Mouse (Mus musculus): Measurements from ENCODE around the gene Itsn1. TPM values are rescaled to one million over a fixed set of nuclear protein-coding genes. Genes with fewer than 3 reads are reported as not detected.

Gene Itsn1
- polyA plus RNA-seq, 1 experiment from 2014 or later = 27.6 TPM

DNA sequence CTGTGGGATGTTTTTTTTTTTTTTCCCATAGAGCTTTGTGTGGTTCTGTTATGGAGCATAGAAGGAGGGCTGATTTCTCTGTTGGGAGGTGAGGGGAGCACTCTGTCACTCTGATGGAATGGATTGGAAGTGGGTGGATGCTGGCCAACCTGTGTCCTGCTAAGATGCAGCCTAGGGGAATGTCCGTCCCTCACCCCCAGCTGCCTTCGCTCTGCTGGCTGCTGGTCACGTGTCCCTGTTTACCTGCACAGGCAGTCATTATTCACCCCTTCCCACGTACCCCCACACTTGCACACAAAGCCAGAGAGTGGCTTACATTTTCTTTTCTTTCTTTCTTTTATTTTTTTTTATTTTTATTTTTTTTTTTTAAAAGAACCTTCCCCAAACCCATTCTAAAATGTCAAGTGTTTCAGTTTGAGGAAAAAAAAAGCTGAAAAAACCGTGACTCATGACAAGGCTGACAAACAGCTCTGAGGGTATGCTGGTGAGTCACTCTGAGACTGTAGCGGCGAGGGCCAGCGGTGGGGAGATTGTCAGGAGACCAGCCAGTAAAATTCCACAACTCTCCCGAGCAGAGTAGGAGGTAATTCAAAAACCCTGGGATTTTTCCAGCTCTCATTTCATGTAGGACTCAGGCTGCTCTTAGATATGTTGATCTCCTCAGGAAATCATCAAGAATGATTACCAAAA, 233.3 kb downstream of the Itsn1 start:
- Histone ChIP-seq H3K4me3 (replicated peaks) (no peak overlapping the region), H3K4me2 (peak overlapping the region; percentile 40), H3K27ac (peak overlapping the region; percentile 70), H3K9ac (no peak overlapping the region), H3K36me3 (no peaks in the 10 kb centered on the region), H3K9me3 (replicated peaks) (peaks cover 4% of the 10 kb centered on the region; the same call in 1 of the 2 replicates), H3K4me1 (peaks cover 19% of the 10 kb centered on the region), H3K27me3 (no peaks in the 10 kb centered on the region)
- peak; percentile 70; the same call in 1 of the 2 replicates for ATAC-seq (replicated peaks; ENCODE audit: low FRiP score)
- 16% methylated on average over 9 of the region's 9 CpGs for WGBS

DNA sequence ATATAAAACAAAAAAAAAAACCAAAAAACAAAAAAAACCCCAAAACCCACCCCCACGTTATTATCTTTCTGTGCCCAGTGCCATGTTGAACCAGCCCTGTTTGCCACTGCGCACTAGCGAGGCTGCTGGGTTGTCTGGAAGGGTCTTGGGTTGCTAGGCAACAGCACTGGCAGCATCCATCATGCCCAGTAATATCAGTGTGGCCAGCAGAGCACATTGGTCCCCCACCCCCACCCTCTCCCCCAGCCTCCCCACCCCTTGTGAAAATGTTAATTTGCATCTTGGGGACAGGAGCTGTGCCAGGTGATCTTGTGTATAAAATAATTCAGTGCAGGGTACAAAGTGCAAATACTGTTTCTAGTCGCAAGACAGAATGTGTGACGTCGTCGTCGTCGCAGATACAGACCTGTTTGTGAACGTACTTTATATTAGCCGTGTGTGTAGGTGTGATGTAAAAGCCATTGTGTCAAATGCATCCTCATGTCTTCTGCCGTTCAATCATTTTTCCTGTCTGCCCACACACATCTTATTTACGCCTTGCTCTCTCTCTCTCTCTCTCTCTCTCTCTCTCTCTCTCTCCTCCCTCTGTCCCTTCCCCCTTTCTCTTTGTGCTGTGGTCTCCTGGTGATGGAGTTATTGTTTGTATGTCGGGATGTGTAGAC, 233.9 kb downstream of the Itsn1 start:
- no peaks in the 10 kb centered on the region for H3K27me3 ChIP-seq
- no peak overlapping the region for H3K9ac ChIP-seq
- no peak overlapping the region for H3K4me3 ChIP-seq (replicated peaks)
- H3K4me1 ChIP-seq = peaks cover 19% of the 10 kb centered on the region
- ATAC-seq (replicated peaks; ENCODE audit: low FRiP score) = peak; percentile 62; the same call in 1 of the 2 replicates
- H3K4me2 ChIP-seq = 0 out of 2 replicates have a peak overlapping the region, but pooled peaks have one; percentile 40
- H3K36me3 ChIP-seq = no peaks in the 10 kb centered on the region
- WGBS = 62% methylated on average over 14 of the region's 14 CpGs
- peak overlapping the region; percentile 70 for H3K27ac ChIP-seq
- peaks cover 4% of the 10 kb centered on the region; the same call in 1 of the 2 replicates for H3K9me3 ChIP-seq (replicated peaks)

DNA sequence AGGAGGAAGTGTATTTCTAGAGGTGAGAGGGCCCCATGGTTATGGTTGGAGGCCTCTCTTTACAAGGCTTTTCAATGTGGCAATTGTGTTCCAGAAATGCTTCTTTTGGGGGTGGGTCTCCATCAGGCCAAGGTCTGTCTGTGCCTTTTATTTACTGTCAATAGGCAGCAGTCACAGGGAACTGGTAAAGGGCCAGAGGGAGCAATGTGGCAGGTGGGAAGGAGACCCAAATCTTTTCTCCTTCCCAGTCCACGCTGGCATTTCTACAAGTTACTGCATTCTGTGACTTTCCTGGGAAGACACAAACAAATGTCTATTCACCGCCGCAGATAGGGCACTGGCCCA, 234.4 kb downstream of the Itsn1 start:
- Histone ChIP-seq H3K9me3 (replicated peaks) (peaks cover 4% of the 10 kb centered on the region; the same call in 1 of the 2 replicates), H3K36me3 (no peaks in the 10 kb centered on the region), H3K27me3 (no peaks in the 10 kb centered on the region), H3K27ac (no peak overlapping the region), H3K9ac (no peak overlapping the region), H3K4me2 (no peak overlapping the region), H3K4me1 (peaks cover 19% of the 10 kb centered on the region), H3K4me3 (replicated peaks) (no peak overlapping the region)
- 93% methylated on average over 3 of the region's 3 CpGs for WGBS
- ATAC-seq (replicated peaks; ENCODE audit: low FRiP score) = no peak

DNA sequence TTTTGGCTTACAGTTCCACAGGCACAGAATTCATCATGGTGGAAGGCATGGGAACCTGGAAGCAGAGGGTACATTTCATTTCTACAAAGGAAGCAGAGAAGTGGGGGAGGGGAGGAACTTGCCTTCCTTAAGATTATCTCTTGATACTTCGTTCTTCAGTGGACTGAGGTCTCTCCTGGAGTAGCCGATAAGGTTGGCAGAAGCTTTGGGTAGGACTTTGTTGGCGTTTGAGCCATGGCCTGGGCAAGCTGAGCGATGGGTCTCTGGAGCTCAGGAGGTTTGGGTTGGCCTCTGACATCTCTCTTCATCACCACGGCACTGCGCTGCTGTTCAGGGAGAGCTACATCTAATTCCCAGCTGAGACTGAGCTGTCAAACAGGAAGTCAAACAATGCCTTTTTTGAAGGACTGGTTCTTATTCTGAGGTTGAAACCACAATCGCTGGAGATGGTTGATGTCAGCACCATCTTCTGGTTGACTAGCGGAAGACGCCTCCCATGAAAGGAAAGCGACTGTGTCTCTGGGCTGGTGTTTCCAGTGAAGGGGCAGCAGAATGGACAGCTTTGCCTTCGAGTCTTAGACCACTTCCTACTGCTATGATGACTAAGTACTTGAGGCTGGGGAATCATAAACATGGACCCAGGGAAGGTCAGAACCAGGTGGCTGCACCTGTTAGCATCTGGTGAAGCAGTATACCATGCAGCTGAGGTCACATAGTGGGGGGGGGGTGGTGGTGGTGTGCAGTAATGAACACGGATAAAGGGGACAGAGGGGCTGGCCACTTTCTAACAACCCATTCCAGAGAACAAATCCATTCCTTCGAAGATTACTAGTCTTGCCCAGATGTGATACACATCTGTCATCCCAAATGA, 235.5 kb downstream of the Itsn1 start:
- Histone ChIP-seq H3K27ac (no peak overlapping the region), H3K36me3 (no peaks in the 10 kb centered on the region), H3K4me2 (no peak overlapping the region), H3K4me3 (replicated peaks) (no peak overlapping the region), H3K9ac (no peak overlapping the region), H3K4me1 (peaks cover 26% of the 10 kb centered on the region), H3K27me3 (no peaks in the 10 kb centered on the region), H3K9me3 (replicated peaks) (peaks cover 4% of the 10 kb centered on the region; the same call in 1 of the 2 replicates)
- WGBS = 85% methylated on average over 13 of the region's 13 CpGs
- ATAC-seq (replicated peaks; ENCODE audit: low FRiP score) = no peak

DNA sequence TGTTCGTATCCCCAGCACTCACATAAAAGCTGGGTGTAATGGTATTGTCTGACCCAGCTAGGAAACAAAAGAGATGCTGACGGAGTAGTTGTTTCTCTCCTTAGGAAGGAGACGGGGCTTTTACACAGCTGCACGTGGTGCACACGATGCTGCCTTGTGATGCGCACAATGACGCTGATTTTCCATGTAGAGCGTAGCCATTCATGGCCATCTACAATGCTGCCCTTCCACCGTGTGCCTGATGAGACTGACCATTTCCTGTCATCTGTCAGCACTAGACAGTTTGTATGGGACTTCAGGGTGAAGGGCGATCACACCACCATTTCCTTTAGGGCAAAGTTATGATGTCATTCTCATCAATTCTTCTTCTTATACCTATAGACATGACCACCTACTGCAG, 239.6 kb downstream of the Itsn1 start:
- WGBS = 77% methylated on average over 10 of the region's 10 CpGs
- ATAC-seq (replicated peaks; ENCODE audit: low FRiP score) = no peak
- Histone ChIP-seq H3K9me3 (replicated peaks) (no peaks in the 10 kb centered on the region), H3K4me2 (no peak overlapping the region), H3K27ac (no peak overlapping the region), H3K4me1 (peaks cover 19% of the 10 kb centered on the region), H3K36me3 (no peaks in the 10 kb centered on the region), H3K4me3 (replicated peaks) (no peak overlapping the region), H3K9ac (no peak overlapping the region), H3K27me3 (no peaks in the 10 kb centered on the region)

DNA sequence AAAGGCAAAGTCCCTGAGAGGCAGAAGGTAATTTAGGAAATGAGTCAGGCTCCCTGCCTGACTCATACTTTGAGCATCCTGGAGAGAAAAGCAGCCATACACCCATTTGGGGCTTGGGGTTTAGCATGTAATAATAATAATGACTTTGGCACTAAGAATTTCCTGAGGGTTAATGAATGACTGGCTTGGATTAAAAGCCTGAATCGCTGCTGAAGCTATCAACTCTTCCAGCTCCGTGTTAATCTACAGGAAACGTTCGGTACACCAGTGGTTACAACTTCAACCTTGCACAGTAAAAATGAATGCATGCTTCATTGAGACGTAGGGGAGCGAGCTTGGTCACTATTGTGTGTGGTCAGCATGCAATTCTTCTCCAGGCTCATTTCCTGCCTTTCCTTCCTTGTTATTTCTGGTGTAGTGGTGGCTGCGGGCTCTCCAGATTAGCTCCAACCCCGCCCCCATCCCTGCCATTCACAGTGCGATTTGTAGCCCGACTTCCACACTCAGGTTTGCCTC, 240.5 kb downstream of the Itsn1 start:
- Histone ChIP-seq H3K4me1 (peaks cover 18% of the 10 kb centered on the region), H3K9ac (no peak overlapping the region), H3K27ac (peak overlapping the region; percentile 85), H3K4me3 (replicated peaks) (no peak overlapping the region), H3K36me3 (no peaks in the 10 kb centered on the region), H3K4me2 (peak overlapping the region; percentile 20; the same call in 1 of the 2 replicates), H3K27me3 (no peaks in the 10 kb centered on the region), H3K9me3 (replicated peaks) (no peaks in the 10 kb centered on the region)
- WGBS = 26% methylated on average over 10 of the region's 10 CpGs
- ATAC-seq (replicated peaks; ENCODE audit: low FRiP score) = peak; percentile 49

Small RNA genes within 50 kb of the gene (microRNA-seq; reads per million reads assigned to microRNA genes)
- not detected for gene Gm27773

Other genes with a start within 250 kb of the Itsn1 start
- 58.5 and 62.2 TPM in 2 replicates for gene Ifnar1, start 244.0 kb upstream of the Itsn1 start, polyA plus RNA-seq (2015; fragmentation: Nextera tagmentation; extraction: Ambion mirVana)
- gene Ifngr2, start 182.2 kb upstream of the Itsn1 start, polyA plus RNA-seq (2015; fragmentation: Nextera tagmentation; extraction: Ambion mirVana) = 52.0 and 55.9 TPM in 2 replicates
- 35.6 and 35.8 TPM in 2 replicates for gene Tmem50b, start 131.5 kb upstream of the Itsn1 start, polyA plus RNA-seq (2015; fragmentation: Nextera tagmentation; extraction: Ambion mirVana)
- 3.0 and 3.8 TPM in 2 replicates for gene Dnajc28, start 110.3 kb upstream of the Itsn1 start, polyA plus RNA-seq (2015; fragmentation: Nextera tagmentation; extraction: Ambion mirVana)
- gene Gart, start 82.3 kb upstream of the Itsn1 start, polyA plus RNA-seq (2015; fragmentation: Nextera tagmentation; extraction: Ambion mirVana) = 128 and 132 TPM in 2 replicates
- gene Son, start 81.8 kb upstream of the Itsn1 start, polyA plus RNA-seq (2015; fragmentation: Nextera tagmentation; extraction: Ambion mirVana) = 117 and 118 TPM in 2 replicates
- 21.0 and 21.8 TPM in 2 replicates for gene Donson, start 40.5 kb upstream of the Itsn1 start, polyA plus RNA-seq (2015; fragmentation: Nextera tagmentation; extraction: Ambion mirVana)
- 68.8 and 87.6 TPM in 2 replicates for gene Cryzl1, start 306 bp upstream of the Itsn1 start, polyA plus RNA-seq (2015; fragmentation: Nextera tagmentation; extraction: Ambion mirVana)